Mouse (Mus musculus) gastrocnemius, postnatal 36 days (tissue): ENCODE results near the gene 1700123O20Rik. TPM values are rescaled to one million over a fixed set of nuclear protein-coding genes. Genes with fewer than 3 reads are reported as not detected.

Experiments used
- DNase-seq, 2 experiments: peaks; one replicate each; pipeline ENCODE4 v3.0.0; 2022
- intact Hi-C: fragments of 180-260 bp; cut with DNase I; formaldehyde crosslinking; loops from one replicate; pipeline ENCODE4 v1.15.1; 2025
- total RNA-seq, 2 experiments: library from RNA; stranded (reverse); gene quantifications; 2 replicates each; pipeline ENCODE4 v1.2.3; 2021

The 1700123O20Rik gene
- total RNA-seq, 2 experiments from 2014 or later = 7.4 to 11.3 TPM

DNA sequence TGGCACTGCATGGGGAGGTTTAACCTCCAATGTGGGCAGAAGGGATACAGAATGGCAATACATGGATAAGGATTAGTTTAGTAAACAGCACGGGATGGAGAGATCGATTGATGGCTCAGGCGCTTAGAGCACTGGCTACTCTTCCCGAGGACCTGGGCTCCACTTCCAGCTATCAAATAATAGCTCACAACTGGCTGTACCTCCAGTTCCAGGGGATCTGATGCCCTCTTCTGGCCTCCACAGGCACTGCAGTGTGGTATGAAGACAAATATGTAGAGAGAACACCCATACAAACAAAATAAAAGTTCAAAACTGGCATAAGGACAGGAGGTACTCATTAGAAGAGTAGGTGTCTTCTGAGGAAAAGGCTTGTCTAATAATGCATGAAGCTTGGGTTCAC is 16.6 kb upstream of the 1700123O20Rik start:
- intact Hi-C loops = no loop called here
- DNase-seq = peak; percentile 29 to 36

GRCm38 (mm10) chr14:54674317-54674716 is 11.7 kb upstream of the 1700123O20Rik start:
- no peak for DNase-seq
- intact Hi-C loops = no loop called here

- intact Hi-C loops = no loop called here
Observed at GRCm38 (mm10) chr14:54676290-54676689, 9.7 kb upstream of the 1700123O20Rik start.

GRCm38 (mm10) chr14:54678657-54679304 is 7.2 kb upstream of the 1700123O20Rik start:
- DNase-seq = no peak
- intact Hi-C loops = no loop called here

More at GRCm38 (mm10) chr14:54676290-54676689, 9.7 kb upstream of the 1700123O20Rik start:
- DNase-seq = no peak

- DNase-seq = no peak
- intact Hi-C loops = no loop called here
Observed at GRCm38 (mm10) chr14:54682396-54682795, 3.6 kb upstream of the 1700123O20Rik start.

DNA sequence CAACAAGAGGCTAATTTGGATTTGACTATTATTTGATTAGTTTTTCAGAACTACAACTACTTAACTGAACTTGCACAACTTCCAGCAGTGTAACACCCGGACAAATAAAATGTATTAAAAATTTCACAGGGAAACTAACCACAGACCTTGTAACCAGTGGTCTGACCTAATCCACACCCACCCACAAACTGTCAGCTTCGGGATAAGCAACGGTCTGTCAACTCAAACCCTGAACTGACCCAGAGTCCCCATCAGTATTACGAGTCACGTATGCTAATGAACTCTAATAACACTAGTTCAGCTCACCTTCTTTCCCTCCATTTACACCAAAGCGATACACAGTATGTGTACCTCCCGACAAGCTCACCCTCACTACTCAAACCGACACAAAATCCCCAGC is 545 bp upstream of the 1700123O20Rik start:
- intact Hi-C loops = loop anchor here (5.0 kb wide), 1 partner anchor 33 kb away; no protein-coding TSS in a partner anchor
- no peak for DNase-seq

GRCm38 (mm10) chr14:54686522-54687143 is 617 bp downstream of the 1700123O20Rik start, which contains the start of gene Acin1:
Gene Acin1, minus strand, starts transcription at chr14:54686931.
- DNase-seq = peak; percentile 100
- intact Hi-C loops = loop anchor here (5.0 kb wide), 1 partner anchor 34 kb away; no protein-coding TSS in a partner anchor

GRCm38 (mm10) chr14:54687251-54687650 is 1.2 kb downstream of the 1700123O20Rik start:
- intact Hi-C loops = loop anchor here (5.0 kb wide), 1 partner anchor 35 kb away; no protein-coding TSS in a partner anchor
- DNase-seq = no peak

DNA sequence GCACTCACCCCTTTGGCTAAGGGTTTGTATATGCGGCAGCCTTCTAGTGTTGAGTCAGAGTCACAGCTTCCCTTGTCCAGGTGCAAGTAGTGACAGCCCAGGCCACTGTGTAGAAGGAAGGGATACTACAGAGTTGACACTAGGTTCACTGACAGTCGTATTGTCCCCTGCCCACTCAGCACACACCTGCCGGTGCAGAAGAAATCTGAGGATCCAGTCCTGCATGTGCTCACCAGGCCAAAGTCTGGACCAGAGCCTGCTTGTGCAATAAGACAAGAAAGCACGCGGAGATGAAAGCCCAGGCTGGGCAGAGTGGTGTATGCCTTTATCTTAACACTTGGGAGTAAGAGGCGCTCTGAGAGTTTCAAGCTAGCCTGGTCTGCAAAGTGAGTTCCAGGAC is 9.0 kb downstream of the 1700123O20Rik start:
- no peak for DNase-seq
- intact Hi-C loops = no loop called here

GRCm38 (mm10) chr14:54696752-54697151 is 10.7 kb downstream of the 1700123O20Rik start:
- no peak for DNase-seq
- intact Hi-C loops = no loop called here

DNA sequence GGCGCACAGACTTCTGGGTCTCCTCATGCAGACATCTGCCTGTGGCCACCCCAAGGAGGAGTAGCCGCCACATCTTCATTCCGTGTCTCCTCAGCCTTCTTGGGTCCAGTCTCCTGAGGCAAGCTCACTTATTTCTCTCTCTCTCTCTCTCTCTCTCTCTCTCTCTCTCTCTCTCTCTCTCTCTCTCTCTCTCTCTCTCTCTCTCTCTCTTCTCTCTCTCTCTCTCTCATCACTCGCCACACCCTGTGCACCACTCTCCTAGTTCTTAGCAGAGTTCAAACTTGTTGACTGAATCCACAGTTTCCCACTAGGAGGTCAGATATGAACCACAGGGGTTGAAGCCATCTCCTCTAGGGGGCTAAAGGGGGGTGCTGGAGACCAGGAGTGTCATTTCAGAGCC is 12.7 kb downstream of the 1700123O20Rik start, which contains the start of gene Gm29776:
Gene Gm29776 (minus strand): TSS at position 101 of the 400 bp plus-strand sequence.
- DNase-seq = no peak
- intact Hi-C loops = no loop called here

- intact Hi-C loops = no loop called here
- DNase-seq = no peak
Observed at GRCm38 (mm10) chr14:54699586-54699985, 13.6 kb downstream of the 1700123O20Rik start.

GRCm38 (mm10) chr14:54701298-54701697 is 15.3 kb downstream of the 1700123O20Rik start:
- DNase-seq = peak; percentile 62 to 70

DNA sequence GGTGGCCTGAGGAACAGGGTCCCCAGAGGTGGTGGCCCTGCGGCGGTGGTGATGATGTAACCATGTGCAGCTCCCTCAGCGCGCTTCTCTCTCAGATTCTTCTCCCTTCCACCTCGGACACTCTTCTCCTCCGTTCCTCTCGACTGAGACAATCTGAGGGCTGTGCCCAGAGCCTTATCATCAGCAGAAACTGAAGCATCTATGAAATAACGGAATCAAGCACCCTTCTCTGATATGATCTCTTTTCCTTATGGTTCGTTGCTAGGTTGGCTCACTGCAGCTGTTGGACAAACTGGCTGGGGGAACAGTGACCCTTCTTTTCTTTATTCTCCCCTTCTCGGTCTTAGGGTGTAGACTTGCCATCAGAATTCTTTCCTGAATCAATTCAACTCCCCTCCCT is 17.2 kb downstream of the 1700123O20Rik start:
- no peak for DNase-seq
- intact Hi-C loops = loop anchor here (10.0 kb wide), 1 partner anchor 402 kb away; the partner anchor contains the start of gene Ap1g2

More at GRCm38 (mm10) chr14:54701298-54701697, 15.3 kb downstream of the 1700123O20Rik start:
- intact Hi-C loops = loop anchor here (2.0 to 10.0 kb wide), 2 partner anchors 50 to 404 kb away; partner anchors contain the start of gene Ap1g2

DNA sequence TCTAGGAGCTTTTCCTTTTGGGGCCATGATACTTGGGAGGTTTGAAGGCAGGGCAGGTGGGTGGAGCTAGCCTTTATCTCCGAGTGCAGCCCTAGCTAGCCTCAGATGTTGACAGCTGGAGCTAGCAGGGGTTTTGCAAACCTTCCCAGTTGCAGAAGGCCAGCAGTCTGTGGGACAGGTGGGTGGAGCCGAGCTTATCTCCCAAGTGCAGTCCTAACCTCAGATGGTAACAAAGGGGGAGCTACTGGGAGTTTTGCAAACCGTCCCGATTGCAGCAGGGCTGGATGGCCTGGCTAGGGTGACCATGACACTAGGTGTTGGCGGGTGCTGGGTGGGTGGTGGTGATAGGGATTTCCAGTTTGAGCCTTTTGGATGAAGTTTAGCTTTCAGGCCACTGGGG is 19.8 kb downstream of the 1700123O20Rik start:
- intact Hi-C loops = loop anchor here (10.0 kb wide), 1 partner anchor 399 kb away; the partner anchor contains the start of gene Ap1g2
- DNase-seq = no peak

GRCm38 (mm10) chr14:54706589-54707320 is 20.7 kb downstream of the 1700123O20Rik start:
- no peak for DNase-seq
- intact Hi-C loops = loop anchor here (10.0 kb wide), 1 partner anchor 398 kb away; the partner anchor contains the start of gene Ap1g2

DNA sequence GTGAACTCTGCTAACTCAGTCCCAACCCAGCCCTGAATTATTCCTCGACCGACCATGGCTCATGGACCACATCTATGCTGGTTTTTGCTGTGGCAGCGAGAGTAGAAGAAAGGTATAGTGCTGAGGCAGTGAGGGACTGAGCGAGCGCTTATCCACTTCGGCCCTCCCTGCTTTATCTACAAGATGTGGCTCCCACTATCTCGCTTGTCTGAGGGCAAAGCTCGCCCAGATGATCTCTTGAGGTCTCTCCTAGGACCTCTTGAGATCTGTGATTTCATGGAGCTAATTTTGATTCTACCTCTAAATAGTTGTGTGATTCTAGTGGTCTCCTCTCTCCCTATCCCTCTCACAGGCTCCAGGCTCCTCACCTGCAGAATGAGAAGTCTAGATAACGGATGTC is 23.0 kb downstream of the 1700123O20Rik start:
- no peak for DNase-seq
- intact Hi-C loops = loop anchor here (10.0 kb wide), 1 partner anchor 396 kb away; the partner anchor contains the start of gene Ap1g2

DNA sequence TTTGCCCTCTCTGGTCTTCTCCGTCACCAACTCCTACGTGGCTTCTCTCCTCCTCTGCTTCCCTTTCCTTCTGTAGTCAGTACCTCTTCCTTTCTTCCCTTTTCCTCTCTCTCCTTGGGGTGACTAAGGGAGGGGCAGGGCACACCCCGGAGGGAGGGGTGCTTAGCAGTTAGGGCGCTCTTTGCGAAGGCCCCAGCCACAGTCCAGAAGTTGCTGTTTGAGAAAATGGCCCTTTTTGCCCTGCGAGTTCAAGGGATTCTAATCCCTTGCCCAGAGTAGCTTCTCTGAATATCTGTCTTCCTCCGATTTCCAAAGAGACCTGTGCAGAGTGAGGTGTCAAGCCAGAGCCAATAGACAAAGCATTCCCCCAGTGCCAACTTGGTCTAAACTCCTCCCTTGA is 26.1 kb downstream of the 1700123O20Rik start, which contains the start of gene Cebpe:
Gene Cebpe (minus strand): TSS at position 101 of the 400 bp plus-strand sequence.
- intact Hi-C loops = no loop called here
- no peak for DNase-seq

DNA sequence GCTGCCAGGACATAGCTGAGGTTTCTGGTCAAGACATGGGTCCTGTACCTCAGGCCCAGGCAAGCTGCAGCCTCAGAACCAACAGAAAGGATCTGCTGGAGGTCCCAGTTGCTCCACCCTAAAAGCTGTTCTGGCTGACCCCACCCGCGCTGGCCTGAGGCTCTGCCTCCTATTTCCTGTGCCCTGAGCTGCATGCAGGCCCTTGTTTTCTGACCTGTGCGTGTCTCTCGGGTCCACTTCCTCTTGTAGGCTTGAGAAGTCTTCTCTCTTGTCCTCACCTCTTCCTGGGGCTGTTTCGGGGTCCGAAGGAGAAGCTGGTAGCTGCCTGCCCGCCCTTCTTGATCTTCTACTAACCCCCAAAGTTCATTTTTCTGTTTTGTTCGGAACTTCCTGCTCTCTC is 26.8 kb downstream of the 1700123O20Rik start:
- intact Hi-C loops = no loop called here
- no peak for DNase-seq

DNA sequence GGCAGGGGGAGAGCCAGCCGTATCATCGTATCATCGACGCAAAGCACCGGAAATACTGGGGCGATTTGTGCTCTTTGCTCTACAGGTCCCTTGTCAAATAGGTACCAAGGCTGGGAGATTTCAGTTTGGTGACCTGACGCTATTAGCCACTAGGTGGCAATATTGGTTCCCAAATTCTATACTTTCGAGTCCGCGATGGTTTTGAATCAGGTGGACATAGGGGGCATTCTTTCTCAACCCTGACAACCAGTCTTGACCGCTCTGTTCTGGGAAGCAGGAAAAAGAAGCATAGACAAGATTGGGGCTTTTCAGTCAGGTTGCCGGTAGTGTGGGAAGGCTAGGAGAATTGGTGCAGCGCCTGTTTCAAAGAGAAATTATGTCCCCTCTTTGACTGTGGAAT is 28.1 kb downstream of the 1700123O20Rik start:
- DNase-seq = peak; percentile 29 to 47
- intact Hi-C loops = loop anchor here (1.0 to 2.0 kb wide), 2 partner anchors 72 to 105 kb away; no protein-coding TSS in a partner anchor
